Mouse (Mus musculus) CH12.LX (cell line): Measurements from ENCODE around the gene Zc3h18.

Experiments used
- CHD2 ChIP-seq: IDR thresholded peaks from 2 replicates; pipeline ENCODE4 v1.6.1; 2011; ENCODE audit warnings: low read length, improper control_type of control experiment
- CTCF ChIP-seq, 2 experiments: IDR thresholded peaks in 1 of 2; conservative IDR thresholded peaks in 1 of 2; 2 replicates each; pipeline ENCODE4 v1.5.1; 2011 to 2012; ENCODE audit warnings: low read depth in 2 of 2, low read length in 2 of 2, improper control_type of control experiment in 1 of 2, inconsistent platforms in 1 of 2, mild to moderate bottlenecking in 1 of 2, moderate library complexity in 1 of 2
- HCFC1 ChIP-seq: IDR thresholded peaks from 2 replicates; pipeline ENCODE4 v1.6.1; 2012; ENCODE audit warnings: low read depth, mild to moderate bottlenecking, inconsistent platforms, low read length, improper control_type of control experiment
- JUND ChIP-seq: conservative IDR thresholded peaks from 2 replicates; pipeline ENCODE4 v1.6.1; 2011; ENCODE audit warnings: low read depth, low read length, improper control_type of control experiment
- NRF1 ChIP-seq: IDR thresholded peaks from 2 replicates; pipeline ENCODE4 v1.6.1; 2014; ENCODE audit warnings: low read depth, mild to moderate bottlenecking, inconsistent platforms, low read length, improper control_type of control experiment, moderate library complexity
- POLR2A ChIP-seq: IDR thresholded peaks from 2 replicates; pipeline ENCODE4 v1.6.1; 2011; ENCODE audit warnings: low read depth, mild to moderate bottlenecking, improper control_type of control experiment, low read length
- SMC3 ChIP-seq: IDR thresholded peaks from 2 replicates; pipeline ENCODE4 v1.6.1; 2011; ENCODE audit warnings: low read depth, low read length, improper control_type of control experiment
- USF1 ChIP-seq: IDR thresholded peaks from 2 replicates; pipeline ENCODE4 v1.6.1; 2014; ENCODE audit warnings: low read depth, mild to moderate bottlenecking, inconsistent platforms, low read length, improper control_type of control experiment
- ZC3H11A ChIP-seq: IDR thresholded peaks from 2 replicates; pipeline ENCODE4 v1.6.1; 2012; ENCODE audit warnings: low read depth, mild to moderate bottlenecking, inconsistent platforms, low read length, improper control_type of control experiment

DNA sequence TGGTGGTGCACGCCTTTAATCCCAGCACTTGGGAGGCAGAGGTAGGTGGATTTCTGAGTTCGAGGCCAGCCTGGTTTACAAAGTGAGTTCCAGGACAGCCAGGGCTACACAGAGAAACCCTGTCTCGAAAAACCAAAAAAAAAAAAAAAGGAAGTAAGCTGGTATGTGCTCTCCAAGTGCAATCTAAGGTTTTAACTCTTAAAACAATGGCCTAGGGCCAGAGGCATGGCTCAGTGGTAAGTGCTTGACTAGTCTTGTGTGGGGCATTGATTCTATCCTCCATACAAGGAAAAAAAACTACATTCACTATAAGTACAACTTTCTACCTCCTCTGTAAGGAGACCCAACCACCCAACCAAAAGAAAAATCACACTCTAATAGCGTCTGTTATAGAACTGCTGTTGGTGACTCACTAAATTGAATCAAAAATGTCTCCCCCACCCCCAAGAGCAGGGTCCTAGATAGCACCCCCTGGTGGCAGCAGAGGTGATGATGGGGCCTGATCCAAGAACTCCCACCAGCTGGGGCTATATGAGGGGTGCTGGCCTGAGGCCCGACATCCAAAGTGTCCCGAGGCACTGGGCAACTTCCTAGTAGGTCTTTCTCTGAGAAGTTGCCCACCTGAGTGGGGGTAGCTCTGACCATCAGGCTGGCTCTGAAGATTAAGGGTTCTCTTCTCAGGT is 83.0 kb downstream of the Zc3h18 start:
- TF ChIP-seq CTCF (conservative IDR thresholded peaks at IDR 0.05 in 1 of 2, IDR thresholded peaks at IDR 0.05 in 1 of 2; ENCODE audit: low read depth in 2 of 2, low read length in 2 of 2) (peak; percentile 10 to 50; a peak in 2 of 4 replicates), JUND (no peak), NRF1 (no peak), HCFC1 (no peak), USF1 (no peak), CHD2 (no peak), POLR2A (no peak), SMC3 (peak; percentile 37; the same call in 1 of the 2 replicates), ZC3H11A (no peak)
